Mouse (Mus musculus) liver, adult 2 months (tissue): ENCODE results near the gene Rad51ap2.

ENCODE experiments used
- CTCF ChIP-seq: fragments of 200-500 bp; IDR thresholded peaks from 2 replicates; pipeline ENCODE4 v1.5.1; 2011; ENCODE audit warnings: low read depth, low read length, control low read depth
- POLR2A ChIP-seq: fragments of 200-500 bp; IDR thresholded peaks from 2 replicates; pipeline ENCODE4 v1.6.1; 2011; ENCODE audit warnings: low read length, control low read depth; ENCODE audit not compliant: insufficient read depth; ENCODE audit errors: extremely low read depth

- TF ChIP-seq POLR2A (no peak), CTCF (no peak)
Observed at GRCm38 (mm10) chr12:11454146-11454545, 1.7 kb upstream of the Rad51ap2 start.
